Mouse (Mus musculus) megakaryocyte, adult 5-6 weeks (primary cell): Measurements from ENCODE around the gene Sipa1l3. TPM values are rescaled to one million over a fixed set of nuclear protein-coding genes. Genes with fewer than 3 reads are reported as not detected.

Experiments
- ATAC-seq: 2 replicates; pipeline ENCODE4 v1.8.0; 2016; ENCODE audit warnings: mild to moderate bottlenecking, inconsistent platforms; ENCODE audit not compliant: poor library complexity, severe bottlenecking
- total RNA-seq, 2 experiments: library from RNA; stranded (forward) in 1 of 2; stranded (reverse) in 1 of 2; fragments of 153-499, 151-499 nt in 1 of 2; fragments of 221-1000, 200-1000 nt in 1 of 2; gene quantifications; 2 replicates each; pipeline versions ENCODE4 v1.2.3 to v1.2.4; 2015 to 2017

The Sipa1l3 gene
- total RNA-seq, 2 experiments from 2014 or later, result 6.8 to 23.3 TPM

GRCm38 (mm10) chr7:29290691-29291485, 227.6 kb downstream of the Sipa1l3 start:
- no peak for ATAC-seq

GRCm38 (mm10) chr7:29289856-29290255, 228.6 kb downstream of the Sipa1l3 start:
- ATAC-seq, result no peak

GRCm38 (mm10) chr7:29288942-29289638, 229.4 kb downstream of the Sipa1l3 start, which contains the start of gene Ppp1r14a:
TSS of gene Ppp1r14a (plus strand) at chr7:29289308.
- peak; percentile 76 for ATAC-seq

- no peak for ATAC-seq
Measured at GRCm38 (mm10) chr7:29288079-29288478, 230.4 kb downstream of the Sipa1l3 start.

GRCm38 (mm10) chr7:29287481-29287880, 231.0 kb downstream of the Sipa1l3 start:
- no peak for ATAC-seq

- ATAC-seq, result no peak
Measured at GRCm38 (mm10) chr7:29284523-29284922, 233.9 kb downstream of the Sipa1l3 start.

- no peak for ATAC-seq
Measured at GRCm38 (mm10) chr7:29283876-29284275, 234.6 kb downstream of the Sipa1l3 start.

- ATAC-seq, result peak; percentile 4; the same call in 1 of the 2 replicates
Measured at GRCm38 (mm10) chr7:29282074-29282554, 236.3 kb downstream of the Sipa1l3 start.

GRCm38 (mm10) chr7:29281201-29282073, 237.0 kb downstream of the Sipa1l3 start, which contains the start of gene Spint2:
TSS of gene Spint2 (minus strand) at chr7:29281912.
- peak; percentile 88 for ATAC-seq

- no peak for ATAC-seq
Measured at GRCm38 (mm10) chr7:29280801-29281200, 237.6 kb downstream of the Sipa1l3 start.

- no peak for ATAC-seq
Measured at GRCm38 (mm10) chr7:29279924-29280323, 238.5 kb downstream of the Sipa1l3 start.

GRCm38 (mm10) chr7:29279261-29279660, 239.2 kb downstream of the Sipa1l3 start:
- ATAC-seq, result no peak

GRCm38 (mm10) chr7:29277510-29277909, 240.9 kb downstream of the Sipa1l3 start:
- no peak for ATAC-seq

GRCm38 (mm10) chr7:29276715-29277114, 241.7 kb downstream of the Sipa1l3 start:
- ATAC-seq, result no peak

GRCm38 (mm10) chr7:29271687-29272465, 246.6 kb downstream of the Sipa1l3 start:
- ATAC-seq, result no peak

- ATAC-seq, result no peak
Measured at GRCm38 (mm10) chr7:29270445-29270844, 248.0 kb downstream of the Sipa1l3 start.
